Mouse (Mus musculus) kidney, postnatal 36 days (tissue): ENCODE data around the gene Mga.
A peak's percentile ranks its signal among the peaks of the same experiment; 100 is the strongest.

Source experiments
- DNase-seq, 2 experiments: peaks; one replicate each; pipeline ENCODE4 v3.0.0; 2021 to 2022; ENCODE audit warnings: mixed read lengths in 2 of 2

Mga gene

DNA sequence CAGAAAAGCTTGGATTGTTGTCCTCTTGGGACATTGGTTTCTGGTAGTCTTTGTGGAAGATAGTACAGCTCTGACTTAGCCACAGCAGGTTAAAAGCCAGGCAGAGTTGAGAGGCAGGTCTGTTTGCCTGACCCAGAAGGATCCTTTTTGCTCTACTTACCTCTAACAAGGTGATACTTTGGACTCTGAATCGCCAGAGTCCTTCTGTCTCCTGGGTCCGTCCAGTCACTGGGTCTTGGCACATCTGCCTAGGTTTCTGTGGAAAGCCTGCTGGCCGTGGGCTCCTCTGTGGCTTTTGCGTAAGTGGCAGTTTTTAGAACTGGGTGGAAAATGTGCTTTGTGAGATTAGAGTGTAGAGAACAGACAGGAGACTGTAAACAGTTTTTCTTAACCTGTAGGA lies 91.9 kb downstream of the Mga start:
- DNase-seq: peak; percentile 57 to 66

DNA sequence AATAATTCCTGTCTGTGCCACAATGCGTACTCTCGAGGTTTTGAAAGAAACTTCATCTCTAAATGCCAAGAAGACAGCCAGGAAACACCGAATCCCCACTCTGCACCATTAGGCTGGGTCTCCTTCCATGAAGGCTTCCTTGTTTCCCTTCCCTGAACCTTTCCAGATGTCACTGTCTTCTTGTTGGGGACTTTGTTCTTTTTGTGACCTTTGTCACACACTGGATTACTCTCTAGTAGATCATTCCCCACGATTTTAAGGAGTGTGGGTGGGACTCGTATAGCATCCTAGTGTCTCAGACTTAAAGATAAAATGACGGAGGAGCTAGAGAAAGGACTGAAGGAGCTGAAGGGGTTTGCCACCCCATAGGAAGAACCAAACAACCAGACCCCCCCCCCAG lies 93.9 kb downstream of the Mga start:
- DNase-seq: peak in 1 of 2 experiments; percentile 26

DNA sequence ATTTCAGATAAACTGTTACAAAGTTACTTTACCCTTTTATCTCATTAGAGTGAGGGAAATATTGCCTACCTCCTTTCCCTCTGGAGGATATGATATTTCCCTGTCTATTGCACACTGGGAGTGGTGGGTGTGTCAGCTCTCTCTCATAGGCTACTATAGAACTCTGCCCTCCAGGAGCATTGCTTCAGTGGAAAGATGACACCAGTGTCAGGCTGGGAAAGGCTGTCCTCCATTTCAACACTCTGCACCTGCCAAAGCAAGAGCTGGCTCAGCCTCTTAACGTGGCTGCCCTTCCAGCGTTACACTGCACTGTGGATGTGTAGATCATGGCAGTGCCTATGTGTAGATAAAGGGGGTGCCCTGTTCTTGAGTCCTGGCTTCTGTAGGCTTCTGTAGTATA lies 95.3 kb downstream of the Mga start:
- DNase-seq: no peak

DNA sequence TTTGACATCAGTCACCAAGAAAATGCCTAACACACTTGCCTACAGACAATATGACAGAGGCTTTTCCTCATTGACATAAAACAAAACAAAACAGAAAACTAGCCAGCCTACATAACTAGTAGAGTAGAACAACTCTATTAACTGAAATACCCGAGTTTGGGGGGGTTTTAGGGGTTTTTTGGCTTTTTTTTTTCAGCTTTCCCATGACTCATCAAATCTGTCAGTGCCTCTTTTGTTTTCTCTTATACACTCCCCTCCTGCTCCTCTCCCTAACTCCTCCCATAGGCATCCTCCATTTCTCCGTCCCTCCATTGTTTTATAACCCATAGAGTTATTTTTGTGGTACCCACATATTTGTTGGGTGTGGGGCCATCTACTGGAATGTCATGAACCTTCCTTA lies 96.5 kb downstream of the Mga start:
- no peak for DNase-seq

DNA sequence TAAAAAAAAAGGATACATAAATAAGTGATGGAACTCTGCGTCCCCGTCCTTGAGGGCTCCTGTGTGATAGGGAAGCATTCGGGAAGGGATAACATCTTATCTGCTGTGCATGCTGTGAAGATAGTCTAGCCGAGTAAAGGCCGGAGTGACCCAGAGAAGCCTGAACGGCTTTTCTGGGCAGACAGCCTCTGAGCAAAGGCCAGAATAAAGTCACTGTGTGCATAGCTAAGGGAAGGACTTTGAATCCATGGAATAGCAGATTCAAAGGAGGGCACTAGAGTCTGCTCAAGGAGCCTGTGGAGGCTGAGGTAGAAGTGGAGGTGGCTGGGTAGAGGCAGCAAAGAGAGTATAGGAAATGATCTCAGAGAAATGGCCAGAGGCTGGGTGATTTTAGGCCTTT lies 97.8 kb downstream of the Mga start:
- peak; percentile 29 to 44 for DNase-seq

DNA sequence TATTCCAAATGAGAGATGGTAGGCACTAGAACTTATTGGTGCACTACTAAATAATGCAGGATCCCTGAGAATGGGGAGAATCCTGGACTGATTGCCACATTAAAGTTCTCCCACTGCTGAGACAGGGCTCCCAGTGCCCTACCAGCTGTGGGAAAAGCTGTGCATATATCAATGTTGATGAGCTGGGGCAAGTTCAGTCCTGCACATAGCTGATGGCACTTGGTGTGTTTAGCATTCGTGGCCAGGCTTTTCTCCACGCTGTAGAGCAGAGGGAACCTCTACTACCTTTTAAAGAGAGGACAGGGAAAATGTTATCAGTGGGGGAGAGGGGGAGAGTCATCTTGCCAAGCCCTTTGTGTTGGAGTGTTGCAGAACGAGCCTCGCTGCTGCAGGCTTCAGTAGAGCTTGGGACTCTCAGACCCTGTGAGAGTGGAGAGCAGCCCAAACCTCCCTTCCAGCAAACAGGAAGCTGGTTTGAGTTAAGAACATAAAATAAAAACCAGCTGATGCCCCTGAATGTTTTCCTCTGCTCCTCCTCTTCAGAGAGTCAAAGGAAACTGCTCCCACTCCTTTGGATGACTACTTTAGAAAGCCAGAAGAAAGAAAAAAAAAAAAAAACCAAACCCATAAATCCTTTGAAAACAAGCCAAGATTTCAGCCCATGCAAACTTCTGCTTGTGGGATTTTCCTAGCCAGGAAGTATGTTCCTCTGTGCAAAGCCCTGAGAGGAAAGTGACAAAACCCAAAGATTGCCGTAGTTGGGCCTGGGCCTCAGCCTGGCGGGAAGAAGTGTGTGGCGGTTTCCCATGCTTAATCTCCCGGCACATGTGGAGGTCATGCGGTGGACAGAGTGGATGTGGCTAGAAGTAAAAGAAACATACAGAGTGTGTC lies 98.6 kb downstream of the Mga start:
- DNase-seq: peak; percentile 16 to 25

DNA sequence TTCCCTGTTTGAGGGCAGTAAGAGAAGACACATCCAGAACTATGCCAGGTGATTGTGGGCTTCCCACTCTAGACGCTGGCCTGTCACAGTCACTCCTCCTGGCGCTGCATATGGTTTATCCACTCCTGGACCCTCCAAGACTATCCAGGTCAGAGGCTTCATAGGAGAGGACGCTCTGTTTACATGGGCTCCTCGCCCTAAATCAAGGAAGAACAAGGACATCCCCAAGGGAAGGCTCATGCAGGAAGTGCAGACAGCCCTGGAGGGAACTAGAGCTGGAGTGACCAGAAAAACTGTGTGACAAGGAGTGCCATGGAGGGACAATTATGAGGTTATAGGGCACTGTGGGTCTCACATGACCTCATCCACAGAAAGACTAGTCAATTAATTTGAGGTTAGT lies 100.3 kb downstream of the Mga start:
- DNase-seq: no peak

DNA sequence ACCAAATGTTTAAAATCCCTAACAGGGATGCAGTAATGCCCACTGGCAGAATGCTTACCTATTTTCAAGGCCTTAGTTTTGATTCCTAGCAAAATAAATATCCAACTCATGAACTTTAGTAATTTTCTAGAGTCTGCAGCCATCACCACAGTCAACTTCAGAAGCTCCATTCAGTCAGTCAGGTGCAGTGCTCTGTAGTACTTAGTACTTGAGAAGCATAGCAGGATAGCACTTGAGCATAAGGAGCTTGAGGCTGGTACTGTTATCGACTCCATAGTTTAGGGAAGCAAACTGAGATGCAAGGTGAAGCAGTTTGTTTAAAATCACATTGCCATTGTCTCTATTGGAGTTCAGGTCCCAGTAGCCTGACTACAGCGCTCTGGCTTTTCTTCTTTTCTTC lies 102.7 kb downstream of the Mga start:
- DNase-seq: no peak

DNA sequence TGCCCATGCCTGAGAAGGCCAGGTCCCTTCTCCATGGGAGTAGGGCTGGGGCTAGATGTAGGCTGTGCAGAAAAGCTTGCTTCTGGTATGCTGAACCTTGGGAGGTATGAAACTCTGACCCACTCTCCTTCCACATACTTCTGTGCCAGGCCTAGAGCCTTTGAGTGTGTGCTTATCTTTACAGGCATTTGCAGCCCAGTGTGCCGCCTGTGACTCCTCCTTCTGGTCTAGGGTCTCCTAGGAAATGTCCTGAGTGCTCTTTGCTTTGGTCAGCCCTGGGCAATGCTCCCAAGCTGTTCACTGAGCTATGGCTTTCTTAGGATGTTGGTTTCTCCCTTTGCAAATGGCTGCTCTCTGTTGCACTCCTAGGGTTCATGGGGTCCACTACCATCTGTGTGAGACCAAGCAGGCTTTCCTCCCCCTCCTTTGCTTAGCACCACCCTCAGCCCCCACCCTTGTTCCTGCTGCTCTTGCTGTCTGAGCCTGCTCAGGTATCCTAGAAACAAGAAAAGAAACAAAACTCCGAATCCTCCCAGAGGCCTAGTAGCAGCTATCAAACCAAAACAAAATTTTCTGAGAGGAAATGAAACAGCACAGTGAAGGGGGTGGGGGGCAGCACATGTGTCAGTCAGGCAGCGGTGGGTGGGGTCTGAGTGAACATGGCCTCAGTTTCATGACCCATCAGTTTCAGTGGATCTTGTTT lies 104.0 kb downstream of the Mga start:
- DNase-seq: peak; percentile 39 to 54

DNA sequence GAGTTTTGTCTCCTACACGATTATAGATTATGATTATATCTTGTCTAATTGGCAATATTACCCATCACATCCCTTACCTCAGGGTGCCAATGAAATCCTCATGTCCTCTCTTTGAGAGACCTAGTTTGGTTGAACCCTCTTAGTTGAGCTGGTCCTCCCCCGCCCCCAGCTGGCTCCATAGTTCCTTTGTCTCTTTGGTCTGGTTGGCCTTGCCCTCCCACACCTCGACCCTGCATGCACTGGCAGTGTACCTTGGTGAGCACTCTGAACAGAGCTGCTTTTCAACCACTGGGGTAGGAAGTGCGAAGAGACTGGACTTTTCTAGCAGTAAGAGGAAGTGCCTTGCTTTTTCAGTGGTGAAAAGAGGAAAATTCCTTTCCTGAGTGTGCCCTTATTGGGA lies 104.9 kb downstream of the Mga start:
- DNase-seq: no peak

DNA sequence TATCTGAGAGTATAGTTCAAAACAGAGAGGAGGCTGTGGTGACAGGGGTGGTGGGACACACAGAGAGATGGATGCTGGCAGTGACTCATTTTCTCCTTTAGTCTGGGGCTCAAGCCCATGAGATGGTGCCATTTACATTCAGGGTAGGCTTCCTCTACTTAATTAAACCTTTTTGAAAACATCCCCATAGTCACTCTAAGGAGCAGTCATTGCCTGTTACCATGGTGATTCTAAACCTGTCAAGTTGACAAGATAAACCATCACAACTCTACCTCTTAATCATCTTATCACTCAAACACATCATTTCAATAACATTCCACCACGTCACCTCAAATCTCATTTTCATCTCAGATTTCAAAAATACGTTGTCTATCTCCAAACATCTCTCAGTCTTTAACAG lies 106.9 kb downstream of the Mga start:
- DNase-seq: no peak

DNA sequence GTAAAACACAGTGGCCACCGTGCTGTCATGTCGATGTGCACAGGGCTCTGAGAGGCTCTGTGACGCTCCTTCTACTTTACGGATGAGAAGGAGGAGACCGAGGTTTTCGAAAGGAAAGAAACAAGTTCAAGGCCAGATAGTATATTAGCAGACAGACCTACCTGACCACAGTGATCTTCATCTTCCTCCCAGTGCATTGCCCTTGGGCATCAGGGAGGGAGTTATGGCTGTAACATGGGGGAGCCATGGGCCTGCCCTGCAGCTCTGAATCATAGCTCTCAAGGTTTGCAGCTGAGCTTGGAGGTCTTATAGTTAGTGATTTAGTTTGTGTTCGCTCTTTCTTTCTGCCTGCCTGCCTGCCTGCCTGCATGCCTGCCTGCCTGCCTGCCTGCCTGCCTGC lies 109.7 kb downstream of the Mga start:
- no peak for DNase-seq

DNA sequence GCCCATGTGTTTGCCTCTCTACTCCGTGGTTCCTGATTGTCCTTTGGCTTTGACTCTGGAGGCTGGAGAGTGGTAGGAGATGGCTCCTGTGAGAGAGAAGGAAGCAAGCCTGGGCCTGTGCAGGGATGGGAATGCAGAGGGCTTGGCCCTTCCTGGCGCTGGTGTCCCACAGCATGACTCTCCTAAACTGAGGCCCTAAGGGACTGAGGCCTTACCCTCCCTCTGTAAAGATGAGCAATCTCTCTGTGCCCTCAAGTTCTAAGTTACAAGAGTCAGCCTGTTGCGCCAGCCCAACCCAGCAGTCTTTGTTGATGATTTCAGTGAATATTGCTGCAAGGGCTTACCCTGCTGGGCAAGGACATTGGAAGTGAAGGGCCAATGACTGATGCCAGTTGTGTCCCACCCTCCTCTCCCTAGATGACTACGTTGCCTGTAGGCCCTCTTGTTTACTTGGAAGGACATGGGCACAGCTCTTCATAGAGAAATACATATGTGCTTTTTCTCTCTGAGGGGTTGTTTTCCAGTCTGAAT lies 110.7 kb downstream of the Mga start:
- no peak for DNase-seq

DNA sequence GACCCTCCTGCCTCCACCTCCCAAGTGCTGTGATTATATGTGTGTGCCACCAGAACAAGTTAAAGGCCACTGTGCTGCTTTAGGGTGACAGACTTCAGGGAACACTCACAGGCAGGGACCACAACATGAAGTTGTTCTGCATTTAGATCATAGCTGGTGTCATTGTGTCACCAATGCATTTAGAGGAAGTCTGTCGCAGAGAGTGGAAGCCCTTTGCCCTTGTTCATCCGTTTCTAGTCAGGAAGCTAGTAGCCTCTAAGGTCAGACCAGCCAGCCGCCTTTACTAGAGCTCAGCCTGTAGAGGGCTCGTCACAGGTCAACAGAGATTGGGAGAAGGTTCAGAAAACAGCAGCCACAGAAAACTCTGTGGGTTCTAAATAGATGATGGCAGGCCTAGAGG lies 111.6 kb downstream of the Mga start:
- DNase-seq: peak; percentile 47 to 52

DNA sequence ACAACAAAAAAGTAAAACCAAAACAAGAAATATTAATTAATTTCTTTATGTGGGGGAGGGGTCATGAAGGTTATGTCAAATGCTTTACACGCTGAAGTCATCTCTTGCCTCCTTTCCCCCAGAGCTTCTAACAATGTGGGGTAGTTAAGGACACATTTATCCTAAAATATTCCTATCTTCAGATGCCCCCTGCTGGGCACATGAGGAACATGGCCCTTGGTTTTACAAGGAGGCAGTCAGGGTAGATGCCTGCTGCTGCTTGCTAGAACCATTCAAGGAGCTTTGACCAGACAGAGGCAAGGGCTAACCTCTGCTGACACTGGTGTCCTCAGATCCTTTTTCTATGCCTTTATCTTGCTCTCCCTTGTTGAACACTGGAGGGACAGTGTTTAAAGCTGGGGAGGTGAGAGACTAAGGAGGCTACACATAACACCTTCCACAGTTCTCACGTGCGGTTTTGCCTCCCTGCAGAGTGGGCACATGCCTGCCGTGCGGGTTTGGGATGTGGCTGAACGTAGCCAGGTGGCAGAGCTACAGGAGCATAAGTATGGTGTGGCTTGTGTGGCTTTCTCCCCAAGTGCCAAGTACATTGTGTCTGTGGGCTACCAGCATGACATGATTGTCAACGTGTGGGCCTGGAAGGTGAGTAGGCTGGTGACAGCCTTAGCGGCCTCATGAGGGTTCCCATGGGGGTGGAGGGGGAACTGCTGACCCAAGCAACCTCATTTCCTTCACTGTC lies 114.6 kb downstream of the Mga start:
- peak; percentile 68 to 85 for DNase-seq

DNA sequence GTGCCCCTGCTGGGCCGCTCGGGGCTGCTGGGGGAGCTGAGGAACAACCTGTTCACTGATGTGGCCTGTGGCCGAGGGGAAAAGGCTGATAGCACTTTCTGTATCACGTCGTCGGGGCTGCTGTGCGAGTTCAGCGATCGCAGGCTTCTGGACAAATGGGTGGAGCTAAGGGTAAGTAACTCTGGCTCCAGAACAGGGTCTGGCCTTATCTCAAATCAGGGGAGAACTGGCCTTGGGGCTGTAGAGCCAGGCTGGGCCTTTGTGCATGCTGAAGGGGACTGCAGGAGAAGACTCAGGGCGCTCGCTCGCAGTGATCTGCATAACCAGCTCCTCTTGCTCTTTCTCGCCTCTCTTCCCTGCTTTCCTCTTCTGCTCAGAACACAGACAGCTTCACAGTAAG lies 115.9 kb downstream of the Mga start:
- DNase-seq: no peak

DNA sequence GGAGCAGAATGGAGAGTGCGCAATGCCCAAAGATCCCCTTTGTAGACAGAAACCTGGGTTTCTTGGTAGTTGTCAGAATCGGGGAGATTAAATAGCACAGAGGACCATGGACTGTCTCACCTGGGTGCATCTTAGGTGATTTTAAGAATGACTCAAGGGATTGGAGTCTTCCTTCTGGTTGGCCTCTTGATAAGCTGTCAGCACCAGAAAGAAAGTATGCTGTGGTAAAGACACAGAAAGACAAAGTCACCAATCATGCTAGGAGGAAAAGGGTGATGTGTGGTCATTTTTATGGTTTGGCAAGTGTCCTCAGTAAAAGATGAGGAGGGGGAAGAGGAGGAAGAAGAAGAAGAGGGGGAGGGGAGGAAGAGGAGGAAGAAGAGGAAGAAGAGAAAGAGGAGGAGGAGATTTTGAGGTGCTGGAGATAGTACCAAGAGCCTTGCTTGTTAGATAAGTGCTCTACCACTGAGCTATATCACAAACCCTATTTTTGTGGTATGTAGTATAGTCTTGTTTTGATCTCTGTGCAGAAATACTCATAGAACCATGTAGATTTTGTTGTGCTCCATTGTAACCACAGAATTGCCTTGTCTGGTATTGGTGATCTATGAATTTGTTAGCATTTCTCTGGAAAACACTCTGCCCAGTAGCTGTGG lies 116.9 kb downstream of the Mga start:
- DNase-seq: no peak

DNA sequence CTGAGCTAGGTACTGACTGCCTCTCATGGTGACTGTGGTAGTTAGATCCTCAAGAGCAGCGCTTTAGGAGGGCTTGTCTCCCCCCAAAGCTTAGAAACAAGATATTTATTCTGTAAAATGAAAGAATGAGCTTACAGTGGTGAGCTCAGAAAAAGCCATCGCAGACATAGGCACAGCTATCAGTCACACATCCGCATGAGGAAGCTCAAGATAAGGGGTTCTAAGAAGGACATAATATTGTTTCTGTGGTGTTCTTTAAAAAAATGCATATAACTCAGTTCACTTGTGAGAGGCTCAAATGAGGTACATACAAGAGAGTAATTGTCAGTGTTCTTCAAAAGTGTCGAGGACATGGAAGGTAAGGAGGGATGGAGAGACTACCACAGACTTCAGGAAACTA lies 118.9 kb downstream of the Mga start:
- no peak for DNase-seq

DNA sequence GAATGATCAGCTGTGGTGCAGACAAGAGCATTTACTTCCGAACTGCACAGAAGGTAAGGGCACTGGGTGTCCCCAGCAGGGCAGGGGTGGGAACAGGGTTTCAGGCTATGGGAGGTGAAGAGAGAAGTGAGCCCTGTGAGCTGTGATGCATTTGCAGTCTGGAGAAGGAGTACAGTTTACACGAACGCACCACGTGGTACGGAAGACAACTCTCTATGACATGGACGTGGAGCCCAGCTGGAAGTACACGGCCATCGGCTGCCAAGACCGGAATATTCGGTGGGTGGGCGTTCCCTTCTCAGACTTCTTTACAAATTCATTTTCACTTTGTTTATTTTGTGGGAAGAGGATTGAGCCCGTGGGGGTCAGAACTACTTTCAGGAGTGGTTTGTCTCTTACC lies 120.6 kb downstream of the Mga start:
- DNase-seq: no peak
